Mouse (Mus musculus) spleen, postnatal 0 days (tissue): Measurements from ENCODE around the gene Rhoj. TPM values are rescaled to one million over a fixed set of nuclear protein-coding genes. Genes with fewer than 3 reads are reported as not detected.

Experiments used
- polyA plus RNA-seq: library from polyadenylated mRNA; unstranded; fragments of >200 nt; fragmentation: Nextera tagmentation; extraction: Ambion mirVana; gene quantifications from 2 replicates; pipeline ENCODE4 v1.2.1, GENCODE M21; 2015

Gene Rhoj
- 12.7 and 17.6 TPM in 2 replicates for polyA plus RNA-seq

DNA sequence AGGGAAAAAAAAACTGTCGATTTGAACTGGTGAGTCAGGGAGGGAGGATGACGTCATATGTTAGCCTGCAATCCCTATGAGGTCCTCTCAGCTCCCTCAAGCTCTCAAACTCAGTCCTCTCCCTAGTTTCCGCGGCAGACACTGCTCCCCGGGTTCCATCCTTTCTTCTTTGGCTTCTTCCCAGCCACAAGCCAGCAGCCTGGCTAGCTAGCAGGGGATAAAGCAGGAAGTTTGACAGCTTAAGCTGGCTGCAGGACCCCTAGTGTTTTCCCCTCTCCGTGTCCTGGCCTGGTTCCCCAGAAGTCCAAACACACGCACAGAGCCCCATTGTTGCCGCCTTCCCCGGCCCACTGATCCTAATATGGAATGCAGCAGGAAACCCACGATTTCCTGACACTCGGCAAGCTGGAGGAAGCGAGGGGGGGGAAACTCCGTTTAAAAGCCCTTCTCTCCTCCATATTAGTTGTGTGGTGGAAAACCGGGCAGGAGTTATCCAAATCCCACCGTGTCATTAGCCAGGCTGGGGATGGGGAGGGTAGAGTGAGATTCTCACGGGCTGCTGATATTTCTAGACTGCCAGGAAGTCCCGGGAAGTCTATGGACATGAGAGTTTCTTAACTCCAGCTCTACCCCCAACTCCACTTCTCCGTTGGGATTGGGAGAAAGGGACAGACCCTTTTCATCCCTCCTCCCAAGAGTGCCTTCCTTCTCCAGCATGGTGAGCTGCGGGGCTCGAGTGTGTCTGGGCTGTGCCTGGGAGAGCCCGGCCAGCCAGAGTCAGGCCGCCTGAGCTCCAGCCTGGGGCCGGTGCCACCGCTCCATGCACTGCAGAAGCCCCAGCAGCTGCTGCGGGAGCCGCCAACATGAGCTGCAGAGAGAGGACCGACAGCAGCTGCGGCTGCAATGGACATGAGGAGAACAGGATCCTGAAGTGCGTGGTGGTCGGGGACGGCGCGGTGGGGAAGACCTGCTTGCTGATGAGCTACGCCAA lies at the start of gene Rhoj:
Gene Rhoj (plus strand): TSS at position 362 of the 991 bp plus-strand sequence.

DNA sequence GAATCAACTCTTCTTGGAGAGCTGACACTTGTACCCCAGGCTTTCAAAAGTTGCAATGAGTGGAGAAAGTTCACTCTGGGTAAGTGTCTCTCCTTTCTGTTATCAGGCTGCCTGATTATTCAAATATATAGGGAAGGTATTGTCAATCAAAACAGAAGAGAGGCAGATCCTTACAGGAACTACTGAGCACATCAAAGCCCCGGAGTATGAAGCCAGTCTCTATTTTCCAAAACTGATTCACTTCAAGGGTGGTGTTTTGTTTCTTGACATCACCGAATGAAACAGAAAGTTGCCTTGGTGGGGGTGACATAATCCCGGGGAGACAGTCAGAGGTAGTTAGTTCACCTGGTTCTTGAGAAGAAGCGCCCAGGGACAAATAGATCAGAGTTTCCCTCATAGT lies 108.6 kb downstream of the Rhoj start, which contains the start of gene Gphb5:
Gene Gphb5 (minus strand): TSS at position 101 of the 400 bp plus-strand sequence.

Other genes starting within 250 kb of the Rhoj start
- gene Kcnh5, start 131.0 kb upstream of the Rhoj start, polyA plus RNA-seq, result not detected in 2 replicates
- not detected in 2 replicates for gene Gphb5, start 108.5 kb downstream of the Rhoj start, polyA plus RNA-seq